Mouse (Mus musculus) lung, postnatal 0 days (tissue): ENCODE data around the gene Elmo1.

Experiments
- CTCF ChIP-seq: IDR thresholded peaks from 2 replicates; pipeline ENCODE4 v1.5.1; 2016; ENCODE audit warnings: antibody characterized with exemption, mild to moderate bottlenecking
- EP300 ChIP-seq: IDR thresholded peaks from 2 replicates; pipeline ENCODE4 v1.6.1; 2016; ENCODE audit warnings: antibody characterized with exemption, mild to moderate bottlenecking, control low read depth

GRCm38 (mm10) chr13:20397744-20398143 is 307.3 kb downstream of the Elmo1 start:
- TF ChIP-seq CTCF: no peak
- TF ChIP-seq EP300: no peak
